Mouse (Mus musculus): Measurements from ENCODE around the gene Pcyt1b. TPM values are rescaled to one million over a fixed set of nuclear protein-coding genes. Genes with fewer than 3 reads are reported as not detected.

The Pcyt1b gene
- total and polyA plus RNA-seq, 3 experiments: 0.13 to 1.7 (median 0.35) TPM

DNA sequence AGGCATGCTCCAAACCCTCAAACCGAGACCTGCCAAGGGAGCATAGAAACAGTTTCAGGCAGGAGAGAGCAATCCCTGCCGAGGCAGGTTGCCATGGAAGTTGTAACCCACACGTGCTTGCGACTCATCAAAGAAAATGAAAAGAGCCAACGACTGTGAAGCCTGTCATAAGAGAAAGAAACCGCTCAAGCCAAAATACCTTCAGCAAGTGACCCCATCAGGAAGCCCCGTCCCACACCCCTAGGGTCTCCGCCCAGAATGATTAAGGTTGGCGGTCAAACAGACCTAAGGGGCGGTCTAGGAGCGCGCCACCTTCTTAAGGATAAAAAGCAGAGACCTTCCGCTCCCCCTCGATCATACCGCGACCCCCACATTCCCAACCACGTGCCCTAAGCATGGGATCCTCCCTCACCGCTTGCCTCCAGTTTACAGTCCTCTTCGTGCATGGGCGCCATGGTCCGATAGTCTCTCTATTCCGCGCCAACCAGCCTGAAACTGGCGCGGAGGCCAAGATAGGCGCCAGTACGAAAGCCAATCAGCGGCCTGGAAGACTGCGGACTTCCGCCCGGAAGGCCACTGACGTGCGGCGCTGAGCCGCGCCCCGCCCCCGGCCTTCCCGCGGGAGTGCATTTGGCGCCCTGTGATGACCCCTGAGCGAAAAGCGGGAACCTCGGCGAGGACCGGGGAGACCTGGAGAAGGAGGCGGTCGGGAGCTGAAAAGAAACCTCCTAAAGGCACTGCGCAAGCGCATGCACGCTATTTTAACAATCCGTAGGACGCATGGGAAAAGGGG lies 22.8 kb upstream of the Pcyt1b start, which contains the start of gene Pola1:
Pola1 (minus strand) TSS at position 499 of the 793 bp plus-strand sequence.
- H3K4me3 ChIP-seq (replicated peaks in 1 of 3; ENCODE audit: low read depth in 2 of 3, low read length in 2 of 3, poor library complexity in 1 of 3): peak within 1 kb of the TSS; percentile 63 to 94 (median 64)
- no peaks in the 10 kb centered on the region for H3K9me3 ChIP-seq (replicated peaks; ENCODE audit: low read length)
- peak; percentile 77 for DNase-seq (ENCODE audit: extremely low read depth)
- dilution Hi-C loops (cut with MboI; ENCODE audit: extremely low pct_ligation_motif_present, extremely low pct_unique_long_range_greater_than_20kb, low sequenced_read_pairs) (no loop called here), in situ Hi-C loops (cut with MboI; ENCODE audit: low pct_ligation_motif_present, low pct_unique_long_range_greater_than_20kb, low sequenced_read_pairs) (no loop called here)
- H3K9ac ChIP-seq (ENCODE audit: insufficient read depth, low read depth): peak within 1 kb of the TSS; percentile 83
- 0 out of 2 replicates have a peak, but pooled peaks have one; percentile 17 for TF ChIP-seq BHLHE40 (IDR thresholded peaks at IDR 0.05; ENCODE audit: low read depth, low read length)
- peak; percentile 95 for TF ChIP-seq E2F4 (IDR thresholded peaks at IDR 0.05; ENCODE audit: insufficient replicate concordance, low read depth, low read length)
- TF ChIP-seq MAX (IDR thresholded peaks at IDR 0.05; ENCODE audit: low read length): 0 out of 2 replicates have a peak, but pooled peaks have one; percentile 21
- peak; percentile 73 for TF ChIP-seq POLR2A (IDR thresholded peaks at IDR 0.05; ENCODE audit: low read depth, low read length)
- peak; percentile 70 for TF ChIP-seq HCFC1 (IDR thresholded peaks at IDR 0.05; ENCODE audit: low read depth, low read length)
- TF ChIP-seq RAD21 (IDR thresholded peaks at IDR 0.05; ENCODE audit: low read depth, low read length): no peak
- TF ChIP-seq USF2 (conservative IDR thresholded peaks at IDR 0.05; ENCODE audit: low read depth, low read length): no peak
- TF ChIP-seq MYC (IDR thresholded peaks at IDR 0.05; ENCODE audit: low read depth, low read length): no peak; the same call in none of the 2 replicates
- TF ChIP-seq RCOR1 (conservative IDR thresholded peaks at IDR 0.05; ENCODE audit: low read depth, low read length): no peak
- peak; percentile 62 for TF ChIP-seq MXI1 (IDR thresholded peaks at IDR 0.05; ENCODE audit: low read depth, low read length)
- TF ChIP-seq CHD1 (IDR thresholded peaks at IDR 0.05; ENCODE audit: low read depth, low read length): 0 out of 2 replicates have a peak, but pooled peaks have one; percentile 13
- no peak for TF ChIP-seq MAFK (IDR thresholded peaks at IDR 0.05; ENCODE audit: insufficient replicate concordance, low read length)
- no peak for TF ChIP-seq ZNF384 (IDR thresholded peaks at IDR 0.05; ENCODE audit: low read depth, low read length)
- TF ChIP-seq SMC3 (IDR thresholded peaks at IDR 0.05; ENCODE audit: low read depth, low read length): no peak
- no peak for TF ChIP-seq CTCF (conservative IDR thresholded peaks at IDR 0.05 in 1 of 2, IDR thresholded peaks at IDR 0.05 in 1 of 2; ENCODE audit: low read depth in 2 of 2, low read length in 2 of 2)
- TF ChIP-seq JUN (IDR thresholded peaks at IDR 0.05; ENCODE audit: insufficient read depth, low read depth, low read length): no peak
- no peak for TF ChIP-seq POLR2AphosphoS2 (IDR thresholded peaks at IDR 0.05; ENCODE audit: low read depth, low read length)
- peak; percentile 31; the same call in 1 of the 2 replicates for TF ChIP-seq NELFE (IDR thresholded peaks at IDR 0.05; ENCODE audit: low read depth, low read length)
- TF ChIP-seq MEF2A (IDR thresholded peaks at IDR 0.05; ENCODE audit: borderline replicate concordance, low read depth, low read length): no peak
- TF ChIP-seq UBTF (IDR thresholded peaks at IDR 0.05; ENCODE audit: low read depth, low read length): no peak
- TF ChIP-seq NRF1 (IDR thresholded peaks at IDR 0.05; ENCODE audit: low read depth, low read length): peak; percentile 77
- TF ChIP-seq CHD2 (IDR thresholded peaks at IDR 0.05; ENCODE audit: low read length): peak; percentile 65; the same call in 1 of the 2 replicates
- no peak for TF ChIP-seq ZC3H11A (IDR thresholded peaks at IDR 0.05; ENCODE audit: low read depth, low read length)
- TF ChIP-seq IRF4 (IDR thresholded peaks at IDR 0.05; ENCODE audit: low read depth, low read length): no peak
- peak; percentile 42; the same call in 1 of the 2 replicates for TF ChIP-seq TCF12 (IDR thresholded peaks at IDR 0.05; ENCODE audit: low read depth, low read length)
- no peak for TF ChIP-seq USF1 (IDR thresholded peaks at IDR 0.05; ENCODE audit: low read depth, low read length)
- peak; percentile 78; the same call in 1 of the 2 replicates for TF ChIP-seq KAT2A (IDR thresholded peaks at IDR 0.05; ENCODE audit: insufficient replicate concordance, low read length)
- TF ChIP-seq ETS1 (conservative IDR thresholded peaks at IDR 0.05; ENCODE audit: low read depth, low read length): no peak
- TF ChIP-seq ELF1 (IDR thresholded peaks at IDR 0.05; ENCODE audit: low read depth, low read length): peak; percentile 88
- no peak for TF ChIP-seq ZKSCAN1 (IDR thresholded peaks at IDR 0.05; ENCODE audit: borderline replicate concordance, low read depth, low read length)
- TF ChIP-seq EP300 (IDR thresholded peaks at IDR 0.05; ENCODE audit: low read length): no peak
- TF ChIP-seq TBP (conservative IDR thresholded peaks at IDR 0.05; ENCODE audit: low read depth, low read length): 0 out of 2 replicates have a peak, but pooled peaks have one; percentile 27
- TF ChIP-seq ZMIZ1 (IDR thresholded peaks at IDR 0.05; ENCODE audit: low read depth, low read length): no peak
- peak; percentile 59; the same call in 1 of the 2 replicates for TF ChIP-seq SIN3A (IDR thresholded peaks at IDR 0.05; ENCODE audit: low read length)
- no peak for TF ChIP-seq GABPA (IDR thresholded peaks at IDR 0.05; ENCODE audit: insufficient replicate concordance, low read depth, low read length)
- H3K36me3 ChIP-seq (replicated peaks in 1 of 2; ENCODE audit: control insufficient read depth in 1 of 2, insufficient read depth in 1 of 2, low read length in 1 of 2): no peaks in the 10 kb centered on the region
- H3K79me2 ChIP-seq (replicated peaks; ENCODE audit: control insufficient read depth, extremely low read depth, insufficient read depth, poor library complexity, severe bottlenecking): peaks cover 32% of the 10 kb centered on the region
- H3K27me3 ChIP-seq (replicated peaks): no peaks in the 10 kb centered on the region
- peak within 1 kb of the TSS; percentile 60 for H3K27ac ChIP-seq (ENCODE audit: insufficient read depth, low read depth)
- H3K4me1 ChIP-seq (ENCODE audit: control insufficient read depth in 1 of 2, insufficient read depth in 2 of 2): peaks cover 0 to 3% of the 10 kb centered on the region in 2 experiments; a peak in 1 of 4 replicates
- peak within 1 kb of the TSS; percentile 67; the same call in 1 of the 2 replicates for H3K4me2 ChIP-seq (ENCODE audit: insufficient read depth, low read depth, poor library complexity, severe bottlenecking)
